Mouse (Mus musculus): ENCODE data around the gene Ptpn11. TPM values are rescaled to one million over a fixed set of nuclear protein-coding genes. Genes with fewer than 3 reads are reported as not detected.

Gene Ptpn11
- total RNA-seq, 2 experiments from 2014 or later, result 93.7 to 99.3 TPM

DNA sequence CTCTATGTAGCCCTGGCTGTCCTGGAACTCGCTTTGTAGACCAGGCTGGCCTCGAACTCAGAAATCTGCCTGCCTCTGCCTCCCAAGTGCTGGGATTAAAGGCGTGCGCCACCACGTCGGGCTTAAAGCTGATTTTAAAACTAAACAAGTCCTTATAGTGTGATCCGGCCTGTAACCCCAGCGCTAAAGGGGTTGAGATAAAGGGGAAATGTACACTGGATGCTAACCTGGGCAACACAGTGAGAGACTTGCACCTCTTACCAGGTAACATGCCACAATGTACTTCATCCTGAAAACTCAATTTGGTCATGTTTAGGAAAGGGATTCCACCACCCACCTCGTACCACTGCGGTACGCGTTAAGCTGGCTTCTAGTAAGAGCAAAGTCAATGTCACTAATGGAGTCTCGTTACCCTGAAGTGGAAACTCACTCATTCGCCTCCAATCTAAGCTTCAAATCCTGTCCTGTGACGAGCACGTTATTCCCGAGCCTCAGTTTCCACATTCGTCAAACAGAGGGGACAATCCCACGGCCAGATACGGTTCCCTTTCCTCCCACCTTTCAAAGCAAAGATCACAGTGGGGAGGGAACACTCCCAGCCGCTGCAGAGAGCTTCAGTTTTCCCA, 874 bp downstream of the Ptpn11 start:
- intact Hi-C loops (cut with DNase I), result no loop called here
- DNase-seq (ENCODE audit: low spot score in 2 of 2), result peak in 1 of 2 experiments; percentile 11

DNA sequence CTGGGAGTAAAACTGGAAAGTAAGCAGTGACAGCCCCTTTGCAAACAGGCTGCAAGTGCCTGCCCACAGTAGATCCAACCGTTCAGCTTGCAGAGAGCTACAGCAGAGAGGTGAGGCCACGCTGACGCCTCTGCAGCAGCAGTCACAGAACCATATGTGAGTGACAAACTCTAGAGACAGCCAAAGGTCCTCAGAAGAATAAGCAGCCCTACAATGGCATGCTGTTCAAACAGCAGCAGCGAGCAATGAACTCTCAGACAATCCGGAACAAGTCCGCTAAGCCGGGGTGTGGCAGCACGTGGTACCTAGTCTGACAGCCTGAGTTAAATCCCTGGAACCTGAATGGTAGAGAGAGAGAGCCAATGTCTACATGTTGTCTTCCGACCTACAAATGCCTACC, 2.0 kb downstream of the Ptpn11 start:
- intact Hi-C loops (cut with DNase I), result no loop called here
- peak in 1 of 2 experiments; percentile 16 for DNase-seq (ENCODE audit: low spot score in 2 of 2)

DNA sequence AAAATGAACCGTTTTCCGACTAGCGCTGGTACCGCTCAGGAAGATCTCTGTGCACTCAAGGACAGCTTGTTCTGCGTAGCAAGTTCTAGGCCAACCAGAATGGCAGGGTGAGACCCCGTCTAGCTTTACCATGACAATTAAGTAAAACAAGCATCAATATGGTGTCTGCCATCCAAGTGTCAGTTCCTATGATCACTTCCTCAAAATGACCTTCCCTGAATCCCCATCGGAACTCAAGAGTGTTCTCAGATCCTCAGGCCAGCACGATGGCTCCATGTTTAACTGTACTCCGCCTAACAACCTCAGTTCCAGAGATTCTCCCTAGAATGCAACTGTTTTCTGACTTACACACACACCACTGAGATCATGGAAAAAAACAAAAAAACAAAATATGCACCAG, 2.9 kb downstream of the Ptpn11 start:
- DNase-seq (ENCODE audit: low spot score in 2 of 2), result no peak
- intact Hi-C loops (cut with DNase I), result no loop called here

DNA sequence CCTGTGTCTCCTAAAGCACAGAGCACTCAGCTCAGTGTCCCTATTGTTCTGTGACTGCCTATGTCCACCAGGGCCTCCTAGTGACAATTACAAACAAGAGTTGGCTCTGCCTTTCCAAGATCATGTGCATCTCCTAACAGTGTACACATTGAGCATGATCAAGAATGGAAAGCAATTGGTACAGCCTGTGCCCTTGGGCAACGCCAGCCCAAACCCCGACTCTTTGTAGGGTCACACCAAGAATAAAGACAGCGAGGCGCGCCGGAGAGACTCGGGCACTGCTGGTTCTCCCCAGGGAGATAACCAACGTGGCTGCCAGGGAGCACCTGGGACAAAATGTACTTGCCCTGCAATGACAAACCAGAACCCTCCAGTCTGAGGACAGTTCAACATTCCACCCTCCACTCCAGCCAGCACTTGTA, 3.6 kb downstream of the Ptpn11 start:
- intact Hi-C loops (cut with DNase I), result no loop called here
- peak; percentile 21 to 25 for DNase-seq (ENCODE audit: low spot score in 2 of 2)

DNA sequence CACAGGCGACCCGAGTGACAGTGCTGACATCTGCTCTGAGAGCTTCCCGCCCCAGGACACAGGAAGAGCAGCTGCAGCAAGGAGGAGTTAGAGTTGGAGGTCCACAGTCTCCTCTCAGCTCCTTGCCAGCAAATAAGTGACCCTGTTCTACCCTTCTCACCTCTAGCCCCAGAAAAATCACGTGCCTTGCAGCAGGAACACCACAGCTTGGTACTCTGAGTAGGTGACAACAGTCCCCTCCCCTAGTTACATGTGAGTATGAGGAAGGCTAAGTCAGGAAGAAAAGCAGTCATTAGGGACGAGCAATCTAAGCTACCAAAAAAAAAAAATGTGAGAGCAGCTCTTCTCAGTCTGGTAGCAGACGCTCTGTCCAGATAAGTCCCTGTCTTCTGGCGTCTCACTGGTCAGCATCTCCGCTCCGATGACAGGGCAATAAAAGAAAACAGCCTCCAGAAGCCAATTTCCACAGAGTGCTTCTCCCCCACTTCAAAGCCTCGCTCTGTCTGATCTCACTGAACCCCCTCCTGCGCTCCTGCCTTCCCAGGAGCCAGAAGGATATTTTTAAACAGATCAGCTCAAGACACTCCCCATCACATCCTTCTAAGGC, 6.1 kb downstream of the Ptpn11 start:
- intact Hi-C loops (cut with DNase I), result no loop called here

DNA sequence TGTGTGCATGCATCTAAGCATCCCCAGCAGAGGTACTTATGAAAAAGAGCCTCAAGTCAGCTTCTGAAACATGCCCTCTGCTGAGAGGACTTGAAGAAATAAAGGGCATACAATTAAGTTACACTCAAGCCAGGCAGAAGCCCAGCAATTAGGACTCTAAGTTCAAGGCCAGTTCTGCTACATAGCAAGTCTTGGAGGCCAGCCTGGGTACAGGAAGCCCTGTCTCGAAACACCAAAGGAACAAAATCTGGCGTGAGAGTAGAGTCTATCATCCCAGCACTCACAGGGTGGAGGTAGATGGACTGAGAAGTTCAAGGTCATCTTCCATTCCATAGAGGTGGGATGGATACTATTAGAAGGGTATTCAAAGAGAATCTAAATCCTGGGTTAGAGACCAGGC, 6.8 kb downstream of the Ptpn11 start:
- intact Hi-C loops (cut with DNase I), result no loop called here
- no peak for DNase-seq (ENCODE audit: low spot score in 2 of 2)

More for the DNA sequence above, 6.1 kb downstream of the Ptpn11 start:
- no peak for DNase-seq (ENCODE audit: low spot score in 2 of 2)

DNA sequence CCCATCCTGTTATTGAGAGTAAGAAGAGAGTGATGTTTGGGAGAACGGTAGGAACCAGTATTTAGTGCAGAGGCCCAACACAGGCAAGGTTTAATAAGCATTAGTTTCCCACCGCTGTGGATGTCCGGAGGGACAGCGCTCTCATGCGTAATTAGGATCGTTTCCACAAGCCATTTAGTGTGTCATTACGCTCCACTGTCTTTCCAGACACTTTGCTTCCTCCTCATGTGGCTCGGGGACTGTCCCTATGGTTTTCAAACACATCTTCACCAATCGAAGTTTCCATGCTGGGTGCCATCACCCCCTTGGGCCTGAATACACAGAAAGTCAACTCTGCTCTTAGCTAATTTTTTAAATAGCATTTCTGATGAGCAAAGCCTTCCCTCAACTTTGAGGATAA, 7.9 kb downstream of the Ptpn11 start:
- intact Hi-C loops (cut with DNase I), result no loop called here
- no peak for DNase-seq (ENCODE audit: low spot score in 2 of 2)

DNA sequence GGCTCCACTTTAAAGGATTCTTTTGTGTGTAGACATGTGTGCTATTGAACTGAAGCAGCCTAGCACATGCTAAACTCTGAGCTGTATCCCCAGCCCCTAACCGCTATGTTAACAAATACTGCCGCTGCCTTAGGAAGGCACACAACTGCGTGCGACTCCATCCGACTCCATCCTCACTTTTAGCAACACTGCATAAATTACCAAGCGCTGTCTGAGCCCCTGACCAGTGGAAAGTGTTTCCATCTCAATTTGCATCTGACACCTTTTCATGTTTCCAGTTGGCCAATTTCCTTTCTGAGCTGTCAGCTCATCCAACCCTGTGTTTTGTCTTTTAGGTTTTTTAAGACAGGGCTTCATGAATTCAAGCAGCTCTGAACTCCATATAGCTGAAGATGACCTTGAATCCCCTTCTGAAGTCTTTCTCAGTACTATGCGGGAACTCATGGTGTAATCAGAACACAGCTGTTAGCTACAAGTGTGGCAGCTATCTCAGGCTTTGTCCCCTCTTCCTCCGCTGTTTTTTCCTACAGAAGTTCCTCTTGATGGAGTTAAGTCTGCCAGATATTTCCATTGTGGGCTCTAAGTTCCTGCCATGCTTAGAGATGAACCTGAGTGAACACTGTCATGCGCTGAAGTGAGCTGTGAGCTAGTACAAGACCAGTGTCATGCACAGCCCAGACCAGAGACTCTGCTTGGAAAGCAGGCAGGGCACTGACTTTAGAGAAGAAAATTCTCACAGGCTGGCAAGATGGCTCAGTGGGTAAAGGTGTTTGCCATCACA, 11.9 kb downstream of the Ptpn11 start:
- intact Hi-C loops (cut with DNase I), result loop anchor here (10.0 kb wide), 1 partner anchor 384 kb away; the partner anchor contains the start of gene Oas1e

DNA sequence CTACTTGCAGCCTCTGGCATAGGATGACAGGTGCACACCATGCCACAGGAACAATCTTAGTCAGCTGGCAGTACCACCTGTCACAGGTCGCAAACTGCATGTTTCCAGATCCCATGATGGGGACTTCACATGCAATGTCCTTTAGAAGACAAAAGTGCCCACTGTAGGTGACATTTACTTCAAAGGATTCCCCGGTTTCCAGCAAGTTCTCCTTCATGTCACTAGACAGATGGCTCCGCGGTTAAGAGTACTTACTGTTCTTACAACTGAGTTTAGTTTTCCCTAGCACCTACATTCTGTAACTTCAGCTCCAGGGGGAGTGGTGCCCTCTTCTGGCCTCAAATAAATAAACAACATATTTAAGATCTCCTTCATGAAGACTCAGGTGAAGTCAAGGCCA, 18.4 kb downstream of the Ptpn11 start:
- no peak for DNase-seq (ENCODE audit: low spot score in 2 of 2)
- intact Hi-C loops (cut with DNase I), result loop anchor here (5.0 to 10.0 kb wide), 2 partner anchors 221 to 378 kb away; partner anchors contain the start of gene Oas1e

More for the DNA sequence above, 11.9 kb downstream of the Ptpn11 start:
- no peak for DNase-seq (ENCODE audit: low spot score in 2 of 2)

DNA sequence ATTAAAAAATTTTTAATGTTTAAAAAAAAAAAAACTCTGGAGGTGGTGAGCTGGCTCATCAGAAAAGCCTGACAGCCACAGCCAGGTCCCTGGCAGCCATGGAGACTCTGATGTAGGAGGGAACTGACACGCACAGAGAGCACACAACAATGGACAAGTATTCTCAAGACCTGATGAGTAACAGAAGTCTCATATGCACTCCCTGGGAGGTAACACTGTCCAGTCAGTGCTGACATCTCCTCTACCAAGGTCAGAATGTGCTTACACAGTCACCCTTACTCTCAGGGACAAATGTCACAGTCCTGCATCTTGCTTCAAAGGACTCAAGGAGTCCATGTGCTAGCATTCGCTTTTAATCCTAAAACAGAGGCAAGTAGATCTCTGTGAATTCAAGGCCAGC, 21.6 kb downstream of the Ptpn11 start:
- DNase-seq (ENCODE audit: low spot score in 2 of 2), result no peak
- intact Hi-C loops (cut with DNase I), result no loop called here

DNA sequence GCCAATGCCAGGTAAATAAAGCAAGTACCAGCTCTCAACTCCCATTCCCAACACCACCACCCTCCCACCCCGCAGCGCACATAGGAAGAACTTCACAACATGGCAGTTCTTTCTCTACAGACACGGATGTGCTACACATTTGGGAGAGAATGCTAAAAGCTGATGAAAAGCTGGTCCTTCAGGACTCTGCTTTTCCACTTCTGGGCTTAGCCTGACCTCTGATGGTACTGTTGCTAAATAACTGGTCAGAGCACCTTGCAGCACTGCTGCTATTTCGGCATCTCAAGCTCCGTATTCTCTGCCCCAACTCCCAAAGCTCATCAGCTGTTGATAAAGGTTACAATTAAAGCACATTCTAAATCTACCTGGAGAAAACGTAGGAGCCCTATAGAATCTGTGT, 24.3 kb downstream of the Ptpn11 start:
- DNase-seq (ENCODE audit: low spot score in 2 of 2), result no peak
- intact Hi-C loops (cut with DNase I), result no loop called here

DNA sequence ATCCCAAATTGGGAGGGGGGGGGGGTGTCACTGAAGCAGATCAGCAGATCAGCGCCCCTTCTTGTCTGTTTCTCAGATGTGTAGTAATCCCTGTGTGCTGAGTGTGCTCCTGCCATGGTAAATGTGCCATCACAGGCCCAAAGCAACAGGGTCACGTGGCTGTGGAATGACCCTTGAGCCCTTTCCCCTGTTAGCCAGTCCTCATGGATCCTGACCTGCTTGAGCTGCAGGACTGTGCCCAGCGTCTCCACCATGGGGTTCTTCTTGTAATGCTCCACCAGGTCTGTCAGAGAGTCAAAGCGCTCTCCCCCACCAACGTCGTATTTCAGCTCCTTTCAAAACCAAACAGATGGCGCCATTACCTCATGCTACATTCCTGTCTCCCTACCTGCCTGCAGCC, 28.3 kb downstream of the Ptpn11 start:
- DNase-seq (ENCODE audit: low spot score in 2 of 2), result no peak
- intact Hi-C loops (cut with DNase I), result no loop called here

DNA sequence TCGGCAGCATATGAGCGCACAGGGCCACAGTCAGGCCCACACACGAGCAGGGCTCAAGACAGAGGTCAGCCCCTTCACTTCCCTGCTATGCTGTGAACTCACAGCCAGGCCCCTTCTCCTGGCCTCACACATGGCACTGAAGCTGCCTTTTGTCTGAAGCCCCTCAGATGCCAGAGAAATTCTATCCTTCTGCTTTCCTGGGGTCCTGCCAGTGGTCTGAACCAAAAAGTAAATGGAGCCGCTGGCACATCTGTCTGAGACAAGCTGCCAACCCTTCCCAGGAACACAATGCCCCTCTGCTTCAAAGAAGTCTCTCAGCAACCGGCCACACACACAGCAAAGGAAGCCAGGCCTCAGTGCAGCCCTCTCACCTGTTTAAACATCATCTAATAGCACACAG, 28.9 kb downstream of the Ptpn11 start:
- intact Hi-C loops (cut with DNase I), result no loop called here
- no peak for DNase-seq (ENCODE audit: low spot score in 2 of 2)

DNA sequence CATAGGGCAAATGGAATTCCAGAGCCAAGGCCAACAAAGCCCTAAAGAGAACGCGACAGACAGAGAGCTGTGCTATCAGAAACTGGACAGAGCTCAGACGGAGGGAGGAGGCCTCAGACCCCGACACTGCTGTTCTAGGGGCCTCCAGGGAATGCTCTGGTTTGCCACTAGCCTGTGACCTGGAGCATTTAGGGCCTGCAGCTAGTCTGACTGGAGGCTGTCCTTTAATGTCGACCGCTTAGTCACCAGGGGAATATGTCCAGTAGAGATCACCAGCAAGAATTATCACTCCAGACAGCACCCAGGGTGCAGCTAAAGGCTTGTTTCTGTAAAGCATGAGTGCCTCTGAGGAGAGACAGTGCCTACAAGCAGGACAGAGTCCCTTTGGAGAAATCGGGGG, 32.2 kb downstream of the Ptpn11 start:
- intact Hi-C loops (cut with DNase I), result no loop called here

DNA sequence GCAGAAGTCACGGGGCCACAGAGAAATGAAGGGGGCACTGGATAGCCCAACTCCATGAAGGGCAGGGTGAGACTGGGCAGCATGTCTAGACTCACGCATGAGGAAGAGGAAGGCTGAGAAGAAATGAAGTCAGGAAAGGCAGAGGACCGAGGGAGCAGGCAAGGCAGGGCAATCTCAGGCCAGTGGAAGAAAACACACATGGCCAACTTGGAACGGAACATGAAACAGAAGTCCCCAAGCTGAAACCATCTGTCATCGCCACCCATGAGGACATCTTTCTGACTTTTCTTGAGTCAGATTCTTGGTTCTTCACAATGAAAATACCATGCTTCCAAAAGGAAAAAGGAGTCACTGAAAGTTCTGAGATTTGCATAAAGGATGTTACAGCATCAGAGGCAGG, 33.7 kb downstream of the Ptpn11 start:
- intact Hi-C loops (cut with DNase I), result no loop called here
- DNase-seq (ENCODE audit: low spot score in 2 of 2), result no peak

More for the DNA sequence above, 32.2 kb downstream of the Ptpn11 start:
- DNase-seq (ENCODE audit: low spot score in 2 of 2), result no peak

DNA sequence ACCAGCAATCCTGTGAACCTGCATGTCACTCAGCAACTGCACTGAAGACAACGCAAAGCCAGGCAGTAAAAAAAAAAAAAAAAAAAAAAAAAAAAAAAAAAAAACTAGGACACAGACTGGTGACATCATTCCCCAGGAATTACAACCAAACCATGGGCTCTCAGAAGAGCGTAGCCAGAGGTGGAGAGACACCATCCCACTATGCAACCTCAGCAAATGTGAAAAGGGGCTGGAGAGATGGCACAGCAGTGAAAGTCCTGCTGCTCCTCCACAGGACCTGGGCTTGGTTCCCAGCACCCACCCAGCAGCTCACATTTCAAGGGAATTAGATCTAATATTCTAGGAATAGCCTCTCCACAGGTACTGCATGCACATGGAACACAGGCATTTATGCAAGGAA, 34.2 kb downstream of the Ptpn11 start:
- intact Hi-C loops (cut with DNase I), result no loop called here

DNA sequence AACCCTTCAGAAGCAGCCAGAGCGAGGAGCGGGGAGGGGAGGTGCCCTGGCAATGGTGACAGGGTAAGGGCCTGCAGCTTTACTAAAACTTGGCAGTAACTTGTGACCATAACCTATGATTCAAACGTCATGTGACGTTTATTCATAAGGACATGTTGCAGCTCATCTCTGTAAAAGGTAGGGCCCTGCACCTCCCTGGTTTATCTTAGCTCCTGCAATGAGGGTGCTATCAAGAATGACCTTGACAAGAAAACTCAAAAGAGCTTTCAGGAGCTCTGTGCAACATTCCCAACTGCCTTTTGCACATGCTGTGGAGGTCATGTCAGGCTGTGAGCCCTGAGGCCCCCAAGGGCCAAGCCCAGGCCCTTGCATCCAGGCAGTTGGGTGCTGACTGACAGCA, 35.1 kb downstream of the Ptpn11 start:
- intact Hi-C loops (cut with DNase I), result no loop called here
- no peak for DNase-seq (ENCODE audit: low spot score in 2 of 2)

More for the DNA sequence above, 34.2 kb downstream of the Ptpn11 start:
- no peak for DNase-seq (ENCODE audit: low spot score in 2 of 2)

DNA sequence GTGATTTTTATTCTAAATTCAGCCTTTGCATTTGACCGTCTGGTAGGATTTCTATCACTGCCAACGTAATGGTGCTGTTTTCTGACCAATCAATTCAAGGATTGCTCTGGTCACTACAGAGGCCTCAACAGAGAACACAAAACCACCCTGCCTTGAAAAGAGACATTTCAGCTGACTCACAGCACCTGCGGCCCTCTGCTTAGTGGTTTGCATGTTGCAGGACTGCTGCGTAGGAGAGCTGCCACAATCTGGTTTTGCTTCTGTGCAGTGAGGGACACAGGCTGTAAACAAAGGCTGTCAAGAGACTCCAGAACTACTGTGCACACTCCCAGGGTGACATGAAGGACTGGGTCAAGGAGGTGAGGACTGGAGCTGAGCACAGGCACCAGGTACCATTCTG, 40.5 kb downstream of the Ptpn11 start:
- intact Hi-C loops (cut with DNase I), result no loop called here

DNA sequence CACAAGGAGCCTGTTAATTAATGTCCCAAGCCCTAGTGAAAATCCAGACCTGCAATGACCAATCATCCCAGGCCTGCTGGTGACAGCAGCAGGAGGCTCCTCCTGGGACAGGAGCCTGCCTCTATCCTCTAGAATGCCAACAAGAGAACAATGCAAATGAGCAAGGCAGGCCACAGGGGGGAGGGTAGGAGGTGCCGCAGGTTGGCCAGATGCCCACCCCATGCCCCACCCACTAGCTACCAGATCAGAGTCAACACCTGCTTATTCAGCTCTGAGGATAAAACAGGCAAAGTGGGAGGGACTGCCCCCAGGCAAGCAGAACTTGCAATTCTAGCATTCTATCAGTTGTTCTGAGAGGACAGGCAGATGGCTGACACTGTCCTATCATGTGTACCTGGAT, 42.0 kb downstream of the Ptpn11 start:
- intact Hi-C loops (cut with DNase I), result loop anchor here (10.0 kb wide), 1 partner anchor 194 kb away; no protein-coding TSS in a partner anchor
- DNase-seq (ENCODE audit: low spot score in 2 of 2), result no peak

More for the DNA sequence above, 40.5 kb downstream of the Ptpn11 start:
- DNase-seq (ENCODE audit: low spot score in 2 of 2), result peak in 1 of 2 experiments; percentile 26

DNA sequence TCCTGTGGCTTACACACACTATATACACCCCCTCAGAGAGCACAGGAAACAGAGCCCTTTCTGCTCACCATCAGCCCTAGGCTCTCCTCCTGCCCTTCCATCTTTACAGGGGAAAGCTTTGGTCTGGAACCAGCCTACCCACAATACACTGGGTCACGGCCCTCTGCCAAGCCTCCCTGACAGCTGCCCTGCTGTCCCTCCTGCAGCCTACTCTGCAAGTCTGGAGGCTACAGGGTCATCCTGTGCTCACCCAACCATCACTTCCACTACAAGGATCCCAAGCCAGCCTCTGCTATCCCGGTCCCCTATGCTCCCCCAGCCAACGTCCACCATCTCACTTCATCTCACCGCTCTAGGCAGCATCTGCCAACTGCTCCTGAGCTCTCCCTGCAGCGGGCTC, 44.9 kb downstream of the Ptpn11 start:
- DNase-seq (ENCODE audit: low spot score in 2 of 2), result no peak
- intact Hi-C loops (cut with DNase I), result loop anchor here (10.0 kb wide), 1 partner anchor 191 kb away; no protein-coding TSS in a partner anchor

Measured in left cerebral cortex, postnatal 36 days (tissue).